Mouse (Mus musculus) naive thymus-derived CD4-positive, alpha-beta T cell, adult 5 months (primary cell): Measurements from ENCODE around the gene Rbm14. TPM values are rescaled to one million over a fixed set of nuclear protein-coding genes. Genes with fewer than 3 reads are reported as not detected.

Experiments used
- polyA plus RNA-seq: library from polyadenylated mRNA; unstranded; fragments of 100-300 nt; shearing (Covaris generic); gene quantifications from one replicate; pipeline ENCODE4 v1.2.1, GENCODE M21; 2017

Rbm14 gene
- polyA plus RNA-seq: 102 TPM

GRCm38 (mm10) chr19:4811063-4811908, at the start of gene Rbm14, which contains the start of gene Gm21992:
TSS of gene Rbm14 (minus strand) at chr19:4811634.
TSS of gene Gm21992 (minus strand) at chr19:4811612.

GRCm38 (mm10) chr19:4854552-4855469, 43.4 kb upstream of the Rbm14 start, which contains the start of gene Ctsf:
TSS of gene Ctsf (plus strand) at chr19:4855130.

GRCm38 (mm10) chr19:4839149-4839548, 27.7 kb upstream of the Rbm14 start, which contains the start of the genes Ccs and Ccdc87:
TSS of gene Ccs (minus strand) at chr19:4839332.
TSS of gene Ccdc87 (plus strand) at chr19:4839366.

GRCm38 (mm10) chr19:4793831-4794422, 17.5 kb downstream of the Rbm14 start, which contains the start of gene Rbm4:
TSS of gene Rbm4 (minus strand) at chr19:4793901.

GRCm38 (mm10) chr19:4756193-4756911, 55.1 kb downstream of the Rbm14 start, which contains the start of gene Rbm4b:
TSS of gene Rbm4b (plus strand) at chr19:4756497.

Other genes starting within 250 kb of the Rbm14 start
- gene Lrfn4, start 196.0 kb downstream of the Rbm14 start, polyA plus RNA-seq: not detected
- gene Rce1, start 186.0 kb downstream of the Rbm14 start, polyA plus RNA-seq: 105 TPM
- not detected for gene Gm960, start 113.0 kb downstream of the Rbm14 start, polyA plus RNA-seq
- gene Sptbn2, start 100.5 kb downstream of the Rbm14 start, polyA plus RNA-seq: 0.21 TPM
- gene Rbm4b, start 55.1 kb downstream of the Rbm14 start, polyA plus RNA-seq: 75.2 TPM
- 47.7 TPM for gene Rbm4, start 17.7 kb downstream of the Rbm14 start, polyA plus RNA-seq
- gene Gm21992, start within 50 bp of the Rbm14 start, polyA plus RNA-seq: 28.1 TPM
- gene Ccs, start 27.7 kb upstream of the Rbm14 start, polyA plus RNA-seq: 71.3 TPM
- not detected for gene Ccdc87, start 27.7 kb upstream of the Rbm14 start, polyA plus RNA-seq
- gene Ctsf, start 43.5 kb upstream of the Rbm14 start, polyA plus RNA-seq: 13.9 TPM
- not detected for gene Actn3, start 66.3 kb upstream of the Rbm14 start, polyA plus RNA-seq
- gene Zdhhc24, start 67.0 kb upstream of the Rbm14 start, polyA plus RNA-seq: 4.3 TPM
- gene Bbs1, start 95.0 kb upstream of the Rbm14 start, polyA plus RNA-seq: 0.37 TPM
- 59.0 TPM for gene Dpp3, start 116.7 kb upstream of the Rbm14 start, polyA plus RNA-seq
- gene Peli3, start 131.5 kb upstream of the Rbm14 start, polyA plus RNA-seq: 1.4 TPM
- 46.3 TPM for gene Mrpl11, start 150.5 kb upstream of the Rbm14 start, polyA plus RNA-seq
- not detected for gene Npas4, start 178.7 kb upstream of the Rbm14 start, polyA plus RNA-seq
- gene Slc29a2, start 212.2 kb upstream of the Rbm14 start, polyA plus RNA-seq: 1.3 TPM
- 3.6 TPM for gene B4gat1, start 227.2 kb upstream of the Rbm14 start, polyA plus RNA-seq
- gene AC124502.3, start 227.3 kb upstream of the Rbm14 start, polyA plus RNA-seq: 1.8 TPM
- gene Brms1, start 229.7 kb upstream of the Rbm14 start, polyA plus RNA-seq: 82.7 TPM
- 0.70 TPM for gene Rin1, start 238.8 kb upstream of the Rbm14 start, polyA plus RNA-seq